21 mouse cellular contexts compared by ENCODE assay signal in the genomic region with DNA sequence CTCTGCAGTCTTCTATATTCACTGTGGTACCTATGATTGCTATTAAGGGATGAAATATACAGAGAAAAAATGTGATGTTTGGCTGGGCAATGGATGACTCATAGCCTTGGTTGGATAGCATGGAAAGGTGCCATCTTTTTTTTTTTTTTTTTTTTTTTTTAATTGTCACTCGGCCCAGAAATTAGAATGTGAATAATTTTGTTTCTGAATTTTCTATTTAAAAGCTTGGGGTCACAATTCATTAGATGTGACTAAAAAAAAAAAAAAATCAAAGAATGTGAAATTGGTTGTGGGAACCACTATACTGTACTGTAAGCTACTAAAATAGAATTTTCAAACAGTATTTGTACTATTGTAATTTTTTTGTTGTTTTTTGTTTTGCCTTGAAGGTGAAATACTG.
"Had no signal": no experiment of that assay in that cellular context is flagged by ENCODE, and none has a peak within 500 bp of the region (broad histone marks: within the 10 kb centered on the region; RNA-seq: fewer than 3 reads in every experiment).

No protein-coding gene starts in this region.

- DNase-seq: heart, postnatal 10 days; heart, postnatal 14 days; heart, postnatal 36 days; heart, postnatal 4 days; kidney, adult 18-20 months; kidney, adult 2 months; kidney, adult 8-10 months; kidney, adult 9 months; kidney, postnatal 10 days; kidney, postnatal 14 days; kidney, postnatal 25 days; kidney, postnatal 36 days; kidney, postnatal 4 days; layer of hippocampus, adult 9-11 months; layer of hippocampus, postnatal 36 days had no signal

- ATAC-seq: hindbrain, embryonic 16.5 days; hindbrain, postnatal 0 days; inflammation-experienced regulatory T-cells, adult 6 months; intestine, embryonic 15.5 days; intestine, embryonic 16.5 days; intestine, postnatal 0 days had no signal
